Mouse (Mus musculus) T-cell, adult 2 months (primary cell): ENCODE measurements around the gene D17Wsu92e.

ENCODE experiments used
- DNase-seq: peaks from one replicate; pipeline ENCODE4 v3.0.0; 2022; ENCODE audit warnings: low spot score

Gene D17Wsu92e

GRCm38 (mm10) chr17:27746446-27746845, 74.0 kb downstream of the D17Wsu92e start:
- no peak for DNase-seq

- no peak for DNase-seq
Observed at GRCm38 (mm10) chr17:27740961-27741360, 79.5 kb downstream of the D17Wsu92e start.

GRCm38 (mm10) chr17:27734344-27735073, 85.9 kb downstream of the D17Wsu92e start:
- DNase-seq = no peak

GRCm38 (mm10) chr17:27732694-27733093, 87.8 kb downstream of the D17Wsu92e start:
- DNase-seq = no peak

- DNase-seq = no peak
Observed at GRCm38 (mm10) chr17:27732152-27732551, 88.3 kb downstream of the D17Wsu92e start.

- DNase-seq = no peak
Observed at GRCm38 (mm10) chr17:27728770-27729169, 91.7 kb downstream of the D17Wsu92e start, which contains the start of gene Spdef. TSS of gene Spdef (minus strand) at chr17:27728955.

- no peak for DNase-seq
Observed at GRCm38 (mm10) chr17:27726527-27726926, 93.9 kb downstream of the D17Wsu92e start.

GRCm38 (mm10) chr17:27725412-27725811, 95.0 kb downstream of the D17Wsu92e start:
- DNase-seq = no peak

GRCm38 (mm10) chr17:27725011-27725410, 95.4 kb downstream of the D17Wsu92e start:
- DNase-seq = no peak

GRCm38 (mm10) chr17:27724327-27724726, 96.1 kb downstream of the D17Wsu92e start:
- DNase-seq = no peak

GRCm38 (mm10) chr17:27721125-27721664, 99.3 kb downstream of the D17Wsu92e start:
- no peak for DNase-seq

GRCm38 (mm10) chr17:27720326-27720725, 100.1 kb downstream of the D17Wsu92e start:
- no peak for DNase-seq

GRCm38 (mm10) chr17:27719663-27720062, 100.8 kb downstream of the D17Wsu92e start:
- no peak for DNase-seq

GRCm38 (mm10) chr17:27718250-27718649, 102.2 kb downstream of the D17Wsu92e start:
- DNase-seq = no peak

- DNase-seq = no peak
Observed at GRCm38 (mm10) chr17:27716804-27717203, 103.6 kb downstream of the D17Wsu92e start.

- DNase-seq = no peak
Observed at GRCm38 (mm10) chr17:27712832-27713231, 107.6 kb downstream of the D17Wsu92e start.

GRCm38 (mm10) chr17:27709650-27710049, 110.8 kb downstream of the D17Wsu92e start:
- DNase-seq = no peak

- peak; percentile 30 for DNase-seq
Observed at GRCm38 (mm10) chr17:27707954-27708661, 112.3 kb downstream of the D17Wsu92e start.

GRCm38 (mm10) chr17:27705661-27706060, 114.8 kb downstream of the D17Wsu92e start:
- DNase-seq = no peak

- no peak for DNase-seq
Observed at GRCm38 (mm10) chr17:27703961-27704621, 116.4 kb downstream of the D17Wsu92e start.

GRCm38 (mm10) chr17:27702518-27702917, 117.9 kb downstream of the D17Wsu92e start:
- peak; percentile 16 for DNase-seq

- no peak for DNase-seq
Observed at GRCm38 (mm10) chr17:27701856-27702255, 118.6 kb downstream of the D17Wsu92e start.
